Mouse (Mus musculus) hindbrain, postnatal 0 days (tissue): Measurements from ENCODE around the gene Prdx5. TPM values are rescaled to one million over a fixed set of nuclear protein-coding genes. Genes with fewer than 3 reads are reported as not detected.

Experiments
- ATAC-seq: fragments of 200-750 bp; cut with Nextera tagmentation; 2 replicates; pipeline ENCODE4 v1.8.0; 2017; ENCODE audit warnings: mild to moderate bottlenecking, moderate TSS enrichment, moderate library complexity
- DNase-seq: peaks from one replicate; pipeline ENCODE4 v3.0.0-alpha.2; 2015; ENCODE audit warnings: low spot score
- H3K27ac ChIP-seq: fragments of 300-500 bp; sonication (generic); 2 replicates; pipeline ENCODE4 v1.5.1; 2014; ENCODE audit warnings: mild to moderate bottlenecking
- H3K27me3 ChIP-seq: fragments of 300-500 bp; sonication (generic); 2 replicates; pipeline ENCODE4 v1.6.1; 2014; ENCODE audit warnings: low read length, mixed read lengths; ENCODE audit not compliant: insufficient read depth
- H3K36me3 ChIP-seq: fragments of 300-500 bp; sonication (generic); 2 replicates; pipeline ENCODE4 v1.6.1; 2014; ENCODE audit warnings: low read length, mixed read lengths; ENCODE audit not compliant: insufficient read depth
- H3K4me1 ChIP-seq: fragments of 300-500 bp; sonication (generic); 2 replicates; pipeline ENCODE4 v1.6.1; 2014; ENCODE audit warnings: antibody characterized with exemption, low read length, mixed read lengths; ENCODE audit not compliant: insufficient read depth
- H3K4me2 ChIP-seq: fragments of 300-500 bp; sonication (generic); 2 replicates; pipeline ENCODE4 v1.6.1; 2014; ENCODE audit warnings: low read depth, mild to moderate bottlenecking, low read length, moderate library complexity, mixed read lengths
- H3K4me3 ChIP-seq: fragments of 300-500 bp; sonication (generic); 2 replicates; pipeline ENCODE4 v1.5.1; 2014; ENCODE audit warnings: low read length
- H3K9ac ChIP-seq: fragments of 300-500 bp; sonication (generic); replicated peaks from 2 replicates; pipeline ENCODE4 v1.6.1; 2014; ENCODE audit warnings: mild to moderate bottlenecking, low read length, moderate library complexity, mixed read lengths
- H3K9me3 ChIP-seq: fragments of 300-500 bp; sonication (generic); 2 replicates; pipeline ENCODE4 v1.6.1; 2016; ENCODE audit warnings: low read length, mixed read lengths
- CTCF ChIP-seq: IDR thresholded peaks from 2 replicates; pipeline ENCODE4 v1.5.1; 2016; ENCODE audit warnings: antibody characterized with exemption, control low read depth, low read depth
- WGBS: fragments of 180-500 bp; shearing (Covaris S2); extraction: QIAGEN DNeasy Blood & Tissue Kit; methylation state at CpG from one replicate; pipeline ENCODE4 v1.1.7; 2014; 5-methylcytosine and 5-hydroxymethylcytosine counted together
- polyA plus RNA-seq: library from polyadenylated mRNA; unstranded; fragments of >200 nt; fragmentation: Nextera tagmentation; extraction: Ambion mirVana; gene quantifications from 2 replicates; pipeline ENCODE4 v1.2.1, GENCODE M21; 2015
- total RNA-seq: library from RNA; depleted of rRNA; stranded (reverse); fragments of >200 nt; gene quantifications from 2 replicates; pipeline ENCODE4 v1.2.3, GENCODE M21; 2014

The Prdx5 gene
- total and polyA plus RNA-seq, 2 experiments from 2014 or later: 184 to 589 TPM

DNA sequence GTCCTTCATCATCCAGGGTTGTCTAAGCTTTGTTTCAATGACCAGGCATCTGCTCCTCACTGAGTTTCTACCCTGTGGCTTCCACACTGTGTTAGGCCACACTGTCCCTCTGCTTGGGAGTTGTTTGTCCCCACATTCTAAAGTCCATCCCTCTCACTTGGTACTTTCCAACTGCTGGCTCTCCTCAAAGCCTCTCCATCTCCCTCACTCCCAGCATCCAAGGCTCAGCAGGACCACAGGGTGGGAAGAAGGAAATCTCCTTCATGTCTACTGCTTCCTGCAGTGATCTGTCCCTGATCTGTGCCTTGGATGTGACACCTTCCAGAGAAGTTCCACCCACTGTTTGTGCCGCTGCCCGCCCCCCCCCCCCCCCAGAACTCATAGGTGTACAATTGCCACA lies 21.1 kb upstream of the Prdx5 start:
- peaks cover 9% of the 10 kb centered on the region for H3K4me1 ChIP-seq
- ATAC-seq: no peak
- no peak overlapping the region for H3K4me2 ChIP-seq
- no peak for DNase-seq
- H3K9ac ChIP-seq: no peak overlapping the region
- no peaks in the 10 kb centered on the region for H3K36me3 ChIP-seq
- no peak overlapping the region for H3K27ac ChIP-seq
- H3K4me3 ChIP-seq: no peak overlapping the region
- 0% methylated on average over 2 of the region's 2 CpGs for WGBS
- no peaks in the 10 kb centered on the region for H3K9me3 ChIP-seq
- TF ChIP-seq CTCF: no peak
- peaks cover 23% of the 10 kb centered on the region for H3K27me3 ChIP-seq

GRCm38 (mm10) chr19:6928080-6928479 lies 18.2 kb upstream of the Prdx5 start:
- Histone ChIP-seq H3K9me3 (no peaks in the 10 kb centered on the region), H3K27me3 (peaks cover 46% of the 10 kb centered on the region), H3K36me3 (no peaks in the 10 kb centered on the region), H3K4me3 (no peak overlapping the region), H3K4me2 (no peak overlapping the region), H3K9ac (no peak overlapping the region), H3K4me1 (peaks cover 6% of the 10 kb centered on the region; the same call in 1 of the 2 replicates), H3K27ac (no peak overlapping the region)
- TF ChIP-seq CTCF: no peak
- no peak for DNase-seq
- no peak for ATAC-seq
- WGBS: 12% methylated on average over 9 of the region's 9 CpGs

GRCm38 (mm10) chr19:6926559-6927255 lies 16.8 kb upstream of the Prdx5 start:
- ATAC-seq (no peak), DNase-seq (no peak)
- peaks cover 40% of the 10 kb centered on the region for H3K27me3 ChIP-seq
- H3K9me3 ChIP-seq: no peaks in the 10 kb centered on the region
- H3K27ac ChIP-seq: no peak overlapping the region
- H3K36me3 ChIP-seq: no peaks in the 10 kb centered on the region
- H3K4me1 ChIP-seq: 0 out of 2 replicates have a peak, but pooled peaks cover 6% of the 10 kb centered on the region
- no peak overlapping the region for H3K9ac ChIP-seq
- no peak overlapping the region for H3K4me3 ChIP-seq
- no peak for TF ChIP-seq CTCF
- H3K4me2 ChIP-seq: peak overlapping the region; percentile 31; the same call in 1 of the 2 replicates
- 16% methylated on average over 26 of the region's 26 CpGs for WGBS

DNA sequence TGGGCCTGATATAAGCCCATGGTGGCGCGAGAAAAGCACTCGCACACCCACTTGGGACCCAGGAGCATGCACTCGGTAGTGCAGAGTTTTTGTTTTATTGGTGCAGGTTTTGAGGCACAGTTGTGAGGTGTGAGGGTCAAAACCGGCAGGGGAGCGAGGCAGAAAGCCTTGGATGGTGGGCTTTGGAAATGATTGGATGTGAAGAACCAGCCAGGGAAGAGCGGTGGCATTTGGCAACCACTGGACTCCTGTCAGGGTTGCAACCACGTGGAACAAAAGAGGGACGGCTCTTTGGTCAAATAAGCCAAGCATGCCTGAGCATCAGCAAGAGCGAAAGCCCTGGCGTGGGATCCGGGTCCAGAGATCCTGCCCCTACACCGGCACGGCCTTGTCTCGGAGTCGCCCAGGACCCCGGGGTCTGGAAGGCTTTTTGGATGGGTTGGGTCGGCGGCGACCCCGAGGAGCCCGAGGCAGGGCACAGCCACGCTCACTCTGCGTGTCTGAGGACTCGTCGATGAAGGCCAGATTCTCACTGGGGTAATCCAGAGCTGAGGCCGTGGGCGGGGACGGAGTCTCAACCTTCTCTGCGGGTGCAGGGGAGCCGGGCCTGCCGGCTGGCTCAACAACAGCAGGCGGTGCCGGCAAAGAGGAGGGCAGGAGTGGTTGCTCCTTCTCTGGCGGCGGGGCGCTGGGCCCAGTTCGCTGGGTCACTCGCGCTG lies 15.9 kb upstream of the Prdx5 start:
- H3K27me3 ChIP-seq: peaks cover 40% of the 10 kb centered on the region
- WGBS: 11% methylated on average over 39 of the region's 40 CpGs
- no peak overlapping the region for H3K9ac ChIP-seq
- no peak for TF ChIP-seq CTCF
- no peak overlapping the region for H3K27ac ChIP-seq
- H3K4me3 ChIP-seq: 0 out of 2 replicates have a peak overlapping the region, but pooled peaks have one; percentile 11
- ATAC-seq (no peak), DNase-seq (peak; percentile 29)
- no peaks in the 10 kb centered on the region for H3K9me3 ChIP-seq
- peaks cover 8% of the 10 kb centered on the region; the same call in 1 of the 2 replicates for H3K4me1 ChIP-seq
- H3K36me3 ChIP-seq: no peaks in the 10 kb centered on the region
- 0 out of 2 replicates have a peak overlapping the region, but pooled peaks have one; percentile 10 for H3K4me2 ChIP-seq

DNA sequence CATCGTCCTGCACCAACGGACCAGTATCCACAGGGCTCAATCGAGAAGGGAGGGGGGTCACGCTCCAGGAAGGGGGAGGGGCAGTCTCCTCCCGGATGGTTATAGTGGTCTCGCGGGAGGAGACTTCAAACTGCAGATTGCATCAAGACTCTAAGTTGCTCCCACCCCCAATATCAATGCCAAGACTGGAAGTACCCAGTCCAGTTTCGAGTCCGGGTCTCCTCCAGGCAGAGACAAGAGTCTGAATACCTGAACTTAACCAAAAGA lies 15.3 kb upstream of the Prdx5 start, which contains the start of gene Catsperz:
Gene Catsperz, minus strand, starts transcription at position 74 of the 267 bp plus-strand sequence.
- peak within 1 kb of the TSS; percentile 11; the same call in 1 of the 2 replicates for H3K4me3 ChIP-seq
- peak within 1 kb of the TSS; percentile 28; the same call in 1 of the 2 replicates for H3K4me2 ChIP-seq

GRCm38 (mm10) chr19:6924461-6925306 lies 14.8 kb upstream of the Prdx5 start:
- Histone ChIP-seq H3K27ac (no peak overlapping the region), H3K36me3 (no peaks in the 10 kb centered on the region), H3K4me3 (peak overlapping the region; percentile 11; the same call in 1 of the 2 replicates), H3K4me1 (peaks cover 18% of the 10 kb centered on the region; the same call in 1 of the 2 replicates), H3K4me2 (peak overlapping the region; percentile 28; the same call in 1 of the 2 replicates), H3K9me3 (no peaks in the 10 kb centered on the region), H3K9ac (no peak overlapping the region), H3K27me3 (peaks cover 40% of the 10 kb centered on the region)
- peak; percentile 75 for TF ChIP-seq CTCF
- 4% methylated on average over 39 of the region's 39 CpGs for WGBS
- ATAC-seq (no peak), DNase-seq (peak; percentile 84)

More for the DNA sequence above, 15.3 kb upstream of the Prdx5 start, which contains the start of gene Catsperz:
- 3% methylated on average over 9 of the region's 9 CpGs for whole genome bisulfite sequencing
- no peak for TF ChIP-seq CTCF
- no peak for DNase-seq
- H3K36me3 ChIP-seq: no peaks in the 10 kb centered on the region
- no peak for ATAC-seq
- H3K27ac ChIP-seq: no peak within 1 kb of the TSS
- H3K27me3 ChIP-seq: peaks cover 40% of the 10 kb centered on the region
- H3K4me1 ChIP-seq: peaks cover 13% of the 10 kb centered on the region; the same call in 1 of the 2 replicates
- H3K9ac ChIP-seq: no peak within 1 kb of the TSS
- no peaks in the 10 kb centered on the region for H3K9me3 ChIP-seq
